Mouse (Mus musculus) small intestine, adult 2 months (tissue): Measurements from ENCODE around the gene Map10. TPM values are rescaled to one million over a fixed set of nuclear protein-coding genes. Genes with fewer than 3 reads are reported as not detected.

Source experiments
- H3K27ac ChIP-seq: fragments of 200-500 bp; 2 replicates; pipeline ENCODE4 v1.5.1; 2012; ENCODE audit warnings: low read depth, low read length, control low read depth, inconsistent platforms; ENCODE audit not compliant: insufficient read depth
- H3K27me3 ChIP-seq: fragments of 200-500 bp; 2 replicates; pipeline ENCODE4 v1.6.1; 2012; ENCODE audit warnings: mild to moderate bottlenecking, moderate library complexity, low read length, inconsistent platforms; ENCODE audit not compliant: control insufficient read depth, insufficient read depth
- H3K36me3 ChIP-seq: fragments of 200-500 bp; 2 replicates; pipeline ENCODE4 v1.6.1; 2012; ENCODE audit warnings: mild to moderate bottlenecking, low read length, control low read depth, inconsistent platforms; ENCODE audit not compliant: control insufficient read depth, insufficient read depth
- H3K4me1 ChIP-seq: fragments of 200-500 bp; 2 replicates; pipeline ENCODE4 v1.6.1; 2012; ENCODE audit warnings: low read length, inconsistent platforms, mixed read lengths; ENCODE audit not compliant: control insufficient read depth, insufficient read depth, insufficient read length
- H3K4me3 ChIP-seq: fragments of 200-500 bp; 2 replicates; pipeline ENCODE4 v1.5.1; 2012; ENCODE audit warnings: low read depth, mild to moderate bottlenecking, control low read depth, inconsistent platforms, low read length, moderate library complexity
- CTCF ChIP-seq: fragments of 200-500 bp; IDR thresholded peaks from 2 replicates; pipeline ENCODE4 v1.5.1; 2012; ENCODE audit warnings: low read depth, mild to moderate bottlenecking, control low read depth, inconsistent platforms, low read length, moderate library complexity, mixed read lengths; ENCODE audit not compliant: insufficient replicate concordance, insufficient read length; ENCODE audit errors: extremely low read depth
- POLR2A ChIP-seq: fragments of 200-500 bp; IDR thresholded peaks from 2 replicates; pipeline ENCODE4 v1.6.1; 2012; ENCODE audit warnings: low read depth, mild to moderate bottlenecking, control low read depth, inconsistent platforms, low read length, moderate library complexity
- WGBS: fragments of 180-500 bp; shearing (Covaris S2); methylation state at CpG from one replicate; pipeline ENCODE4 v1.1.7; 2018; 5-methylcytosine and 5-hydroxymethylcytosine counted together
- polyA plus RNA-seq: library from polyadenylated mRNA; depleted of rRNA; stranded (reverse); fragments of >200 nt; gene quantifications from 2 replicates; pipeline ENCODE4 v1.2.3, GENCODE M21; 2012

The Map10 gene
- polyA plus RNA-seq, 1 experiment, result 0.93 TPM

GRCm38 (mm10) chr8:125661958-125662668 lies 7.5 kb upstream of the Map10 start:
- Histone ChIP-seq H3K27me3 (no peaks in the 10 kb centered on the region), H3K27ac (no peak overlapping the region), H3K36me3 (no peaks in the 10 kb centered on the region), H3K4me3 (no peak overlapping the region), H3K4me1 (no peaks in the 10 kb centered on the region)
- TF ChIP-seq CTCF (no peak), POLR2A (no peak)
- 91% methylated on average over 13 of the region's 13 CpGs for WGBS

- Histone ChIP-seq H3K4me1 (no peaks in the 10 kb centered on the region), H3K27ac (no peak overlapping the region), H3K4me3 (no peak overlapping the region), H3K36me3 (no peaks in the 10 kb centered on the region), H3K27me3 (no peaks in the 10 kb centered on the region)
- 47% methylated on average over 6 of the region's 6 CpGs for WGBS
- TF ChIP-seq POLR2A, result no peak
- no peak for TF ChIP-seq CTCF
Measured at GRCm38 (mm10) chr8:125662669-125663048, 7.0 kb upstream of the Map10 start.

GRCm38 (mm10) chr8:125665183-125665875 lies 4.3 kb upstream of the Map10 start:
- TF ChIP-seq CTCF, result no peak
- TF ChIP-seq POLR2A, result no peak
- 66% methylated on average over 8 of the region's 8 CpGs for WGBS
- Histone ChIP-seq H3K36me3 (no peaks in the 10 kb centered on the region), H3K27me3 (no peaks in the 10 kb centered on the region), H3K4me3 (no peak overlapping the region), H3K4me1 (peaks cover 4% of the 10 kb centered on the region), H3K27ac (no peak overlapping the region)

- Histone ChIP-seq H3K4me1 (peaks cover 5% of the 10 kb centered on the region), H3K4me3 (no peak overlapping the region), H3K27ac (no peak overlapping the region), H3K36me3 (no peaks in the 10 kb centered on the region), H3K27me3 (no peaks in the 10 kb centered on the region)
- TF ChIP-seq CTCF, result no peak
- TF ChIP-seq POLR2A, result no peak
- 61% methylated on average over 2 of the region's 2 CpGs for WGBS
Measured at GRCm38 (mm10) chr8:125665876-125666186, 3.8 kb upstream of the Map10 start.

- TF ChIP-seq CTCF, result no peak
- TF ChIP-seq POLR2A, result no peak
- Histone ChIP-seq H3K27me3 (no peaks in the 10 kb centered on the region), H3K36me3 (no peaks in the 10 kb centered on the region), H3K4me3 (no peak overlapping the region), H3K4me1 (peaks cover 5% of the 10 kb centered on the region), H3K27ac (no peak overlapping the region)
- WGBS, result 54% methylated on average over 5 of the region's 5 CpGs
Measured at GRCm38 (mm10) chr8:125666201-125666600, 3.4 kb upstream of the Map10 start.

GRCm38 (mm10) chr8:125667248-125667647 lies 2.4 kb upstream of the Map10 start:
- H3K4me3 ChIP-seq, result no peak overlapping the region
- 84% methylated on average over 2 of the region's 2 CpGs for WGBS
- H3K27ac ChIP-seq, result no peak overlapping the region

GRCm38 (mm10) chr8:125669159-125669699 lies 389 bp upstream of the Map10 start:
- Histone ChIP-seq H3K27ac (no peak overlapping the region), H3K27me3 (no peaks in the 10 kb centered on the region), H3K4me3 (peak overlapping the region; percentile 76), H3K4me1 (peaks cover 5% of the 10 kb centered on the region), H3K36me3 (no peaks in the 10 kb centered on the region)
- WGBS, result 86% methylated on average over 14 of the region's 14 CpGs
- TF ChIP-seq POLR2A (no peak), CTCF (no peak)

More at GRCm38 (mm10) chr8:125667248-125667647, 2.4 kb upstream of the Map10 start:
- no peaks in the 10 kb centered on the region for H3K36me3 ChIP-seq
- H3K27me3 ChIP-seq, result no peaks in the 10 kb centered on the region
- TF ChIP-seq CTCF, result no peak
- TF ChIP-seq POLR2A, result no peak
- peaks cover 5% of the 10 kb centered on the region for H3K4me1 ChIP-seq
